Comparison of ENCODE assay signal across 8 mouse cellular contexts in the genomic region with DNA sequence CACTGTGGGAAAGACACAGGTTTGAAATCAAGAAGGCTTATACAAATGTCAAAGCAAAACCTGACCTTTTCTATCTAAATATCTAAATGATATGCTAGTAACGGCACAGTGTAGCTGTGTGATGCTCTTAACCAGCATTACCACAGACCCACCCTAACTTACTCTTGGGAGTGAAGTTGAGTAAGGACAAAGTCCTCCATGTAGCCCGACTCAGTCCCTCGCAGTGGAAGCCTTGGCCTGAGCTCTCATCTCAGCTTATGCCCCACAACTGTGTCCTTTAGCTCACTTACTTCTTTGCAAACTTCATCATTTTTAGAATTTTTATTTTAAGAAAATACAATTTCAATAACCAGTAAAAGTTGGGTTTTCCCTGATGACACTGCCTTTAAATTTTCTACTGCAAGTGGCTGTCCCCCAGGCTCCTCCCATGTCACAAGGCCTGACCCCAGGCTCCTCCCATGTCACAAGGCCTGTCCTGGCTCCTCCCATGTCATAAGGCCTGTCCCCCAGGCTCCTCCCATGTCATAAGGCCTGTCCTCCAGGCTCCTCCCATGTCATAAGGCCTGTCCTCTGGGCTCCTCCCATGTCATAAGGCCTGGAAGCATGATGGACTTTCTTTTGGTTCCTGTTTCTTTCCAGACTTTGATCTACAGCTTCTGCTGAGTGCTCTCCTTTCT. TPM values are rescaled to one million over a fixed set of nuclear protein-coding genes. Genes with fewer than 3 reads are reported as not detected.
DNase-seq lines count a peak whose midpoint lies in the region; ATAC-seq lines count a peak whose summit lies in the region.
"Had no signal": no experiment of that assay in that cellular context is flagged by ENCODE, and none has a peak within 500 bp of the region (broad histone marks: within the 10 kb centered on the region; RNA-seq: fewer than 3 reads in every experiment).

No protein-coding gene starts in this region.

- ATAC-seq in inflammation-experienced regulatory T-cells, adult 6 months, result peak; percentile 48
- peak; percentile 98 for ATAC-seq in megakaryocyte progenitor cell, adult 5-6 weeks (replicated peaks; ENCODE audit: poor library complexity)

- DNase-seq in CD4-positive helper T cell, adult 2 months (ENCODE audit: low read depth, low spot score), result peak; percentile 52
- DNase-seq in R1 (ENCODE audit: low read depth, low spot score), result peak; percentile 69
- no peak for DNase-seq in left cerebral cortex, adult 18-20 months (ENCODE audit: low spot score in 2 of 2)
- DNase-seq in adrenal gland, adult 18-20 months (ENCODE audit: low spot score in 2 of 2), result no peak
- DNase-seq in urinary bladder, postnatal 25 days (ENCODE audit: low spot score), result no peak
- DNase-seq: layer of hippocampus, adult 9-11 months had no signal

RNA-seq across cellular contexts. Expression of gene Fbxl3, which starts 15.8 kb away (rescaled TPM):
- 10 to 100 TPM; 21.5 to 37.7 (median 28.2) TPM for polyA plus RNA-seq in inflammation-experienced regulatory T-cells, adult 6 months (2017; shearing (Covaris generic))
- 25.7 and 28.7 TPM in 2 replicates for total RNA-seq in megakaryocyte progenitor cell, adult 5-6 weeks (2015)
- 40.6 and 46.9 TPM in 2 replicates for total RNA-seq in megakaryocyte progenitor cell, adult 5-6 weeks (2017)
- total RNA-seq in left cerebral cortex, adult 18-20 months (2021), result 10 to 100 TPM; 95.1 to 97.8 TPM
- 10 to 100 TPM; 61.3 to 71.8 TPM for total RNA-seq in adrenal gland, adult 18-20 months (2021)

RNA-seq across cellular contexts. Expression of gene Cln5, which starts 45.1 kb away (rescaled TPM):
- 10 to 100 TPM; 17.2 to 20.0 (median 17.9) TPM for polyA plus RNA-seq in inflammation-experienced regulatory T-cells, adult 6 months (2017; shearing (Covaris generic))
- 43.9 and 46.8 TPM in 2 replicates for total RNA-seq in megakaryocyte progenitor cell, adult 5-6 weeks (2015)
- 36.8 and 39.2 TPM in 2 replicates for total RNA-seq in megakaryocyte progenitor cell, adult 5-6 weeks (2017)
- total RNA-seq in left cerebral cortex, adult 18-20 months (2021), result 10 to 100 TPM; 11.1 to 12.3 TPM
- 10 to 100 TPM; 27.1 to 29.1 TPM for total RNA-seq in adrenal gland, adult 18-20 months (2021)

Comparison
In these comparisons a context has a peak if more than half of its experiments do, and no peak if none do; other contexts are left out.
1. DNase-seq: peak in CD4-positive helper T cell, adult 2 months (single experiment) and R1 (single experiment); none in left cerebral cortex, adult 18-20 months (0 of 2), adrenal gland, adult 18-20 months (0 of 2) and urinary bladder, postnatal 25 days (single experiment).